Mouse (Mus musculus): ENCODE measurements at regions not wholly inside any gene's neighbourhood (a gene's known extent, or its start where the extent isn't known, plus 50 kb on each side); places are given as distances from the start of the nearest gene placed in this dataset.

GRCm38 (mm10) chr10:95054869-95055268 is 110.2 kb upstream of the Plxnc1 start:
- TF ChIP-seq CTCF (IDR thresholded peaks at IDR 0.05; ENCODE audit: control insufficient read depth, insufficient read depth, low read length) (no peak), POLR2A (IDR thresholded peaks at IDR 0.05; ENCODE audit: borderline replicate concordance, control insufficient read depth, low read depth, low read length) (no peak)

Data from bone marrow, adult 2 months (tissue).